ENCODE assay signal across 8 mouse cellular contexts in genomic region chr3:87616354-87616753, GRCm38 (mm10). TPM values are rescaled to one million over a fixed set of nuclear protein-coding genes. Genes with fewer than 3 reads are reported as not detected.
DNase-seq lines count a peak whose midpoint lies in the region; ATAC-seq lines count a peak whose summit lies in the region.

No protein-coding gene starts in this region.

- peaks cover 37% of the 10 kb centered on the region for H3K4me1 ChIP-seq in kidney, embryonic 16.5 days (ENCODE audit: insufficient read depth, low read length)
- H3K4me1 ChIP-seq in forebrain, embryonic 15.5 days: peaks cover 35% of the 10 kb centered on the region
- H3K4me1 ChIP-seq in liver, embryonic 12.5 days: peaks cover 34% of the 10 kb centered on the region
- peaks cover 39% of the 10 kb centered on the region for H3K4me1 ChIP-seq in neural tube, embryonic 13.5 days (replicated peaks)

- WGBS in kidney, embryonic 16.5 days: 61% methylated on average over 4 of the region's 4 CpGs
- WGBS in forebrain, embryonic 15.5 days: 72% methylated on average over 4 of the region's 4 CpGs
- 59% methylated on average over 4 of the region's 4 CpGs for WGBS in liver, embryonic 12.5 days (ENCODE audit: insufficient replicate concordance)
- 59% methylated on average over 4 of the region's 4 CpGs for WGBS in neural tube, embryonic 13.5 days

- H3K36me3 ChIP-seq in kidney, embryonic 16.5 days (ENCODE audit: insufficient read depth, low read length): no peaks in the 10 kb centered on the region
- no peaks in the 10 kb centered on the region for H3K36me3 ChIP-seq in forebrain, embryonic 15.5 days
- H3K36me3 ChIP-seq in liver, embryonic 12.5 days: no peaks in the 10 kb centered on the region
- no peaks in the 10 kb centered on the region for H3K36me3 ChIP-seq in neural tube, embryonic 13.5 days

- H3K9ac ChIP-seq in kidney, embryonic 16.5 days (replicated peaks; ENCODE audit: low read length): peak overlapping the region; percentile 94; the same call in 1 of the 2 replicates
- H3K9ac ChIP-seq in forebrain, embryonic 15.5 days (replicated peaks): no peak overlapping the region
- no peak overlapping the region for H3K9ac ChIP-seq in liver, embryonic 12.5 days
- peak overlapping the region; percentile 88; the same call in 1 of the 2 replicates for H3K9ac ChIP-seq in neural tube, embryonic 13.5 days

- H3K27me3 ChIP-seq in kidney, embryonic 16.5 days (ENCODE audit: insufficient read depth, low read length): no peaks in the 10 kb centered on the region
- H3K27me3 ChIP-seq in forebrain, embryonic 15.5 days: no peaks in the 10 kb centered on the region
- peaks cover 26% of the 10 kb centered on the region for H3K27me3 ChIP-seq in liver, embryonic 12.5 days (replicated peaks)
- H3K27me3 ChIP-seq in neural tube, embryonic 13.5 days: no peaks in the 10 kb centered on the region

- no peak overlapping the region for H3K27ac ChIP-seq in kidney, embryonic 16.5 days (ENCODE audit: low read length)
- peak overlapping the region; percentile 92; the same call in 1 of the 2 replicates for H3K27ac ChIP-seq in forebrain, embryonic 15.5 days (replicated peaks)
- H3K27ac ChIP-seq in liver, embryonic 12.5 days: no peak overlapping the region
- H3K27ac ChIP-seq in neural tube, embryonic 13.5 days (replicated peaks): peak overlapping the region; percentile 96; the same call in 1 of the 2 replicates

- no peaks in the 10 kb centered on the region for H3K9me3 ChIP-seq in kidney, embryonic 16.5 days (ENCODE audit: low read length)
- H3K9me3 ChIP-seq in forebrain, embryonic 15.5 days: no peaks in the 10 kb centered on the region
- no peaks in the 10 kb centered on the region for H3K9me3 ChIP-seq in liver, embryonic 12.5 days (replicated peaks)
- no peaks in the 10 kb centered on the region for H3K9me3 ChIP-seq in neural tube, embryonic 13.5 days

- H3K4me2 ChIP-seq in kidney, embryonic 16.5 days (replicated peaks; ENCODE audit: low read depth, low read length): peak overlapping the region; percentile 94; the same call in 1 of the 2 replicates
- peak overlapping the region; percentile 94 for H3K4me2 ChIP-seq in forebrain, embryonic 15.5 days (replicated peaks)
- H3K4me2 ChIP-seq in liver, embryonic 12.5 days: peak overlapping the region; percentile 88; the same call in 1 of the 2 replicates
- H3K4me2 ChIP-seq in neural tube, embryonic 13.5 days: peak overlapping the region; percentile 97

- no peak for ATAC-seq in kidney, embryonic 16.5 days (ENCODE audit: low FRiP score, low TSS enrichment)
- ATAC-seq in forebrain, embryonic 15.5 days (replicated peaks): no peak
- no peak for ATAC-seq in liver, embryonic 12.5 days
- no peak for ATAC-seq in neural tube, embryonic 13.5 days (ENCODE audit: low read depth)

- 0 out of 2 replicates have a peak overlapping the region, but pooled peaks have one; percentile 84 for H3K4me3 ChIP-seq in kidney, embryonic 16.5 days (ENCODE audit: low read length)
- H3K4me3 ChIP-seq in forebrain, embryonic 15.5 days: peak overlapping the region; percentile 81
- no peak overlapping the region for H3K4me3 ChIP-seq in liver, embryonic 12.5 days
- peak overlapping the region; percentile 85 for H3K4me3 ChIP-seq in neural tube, embryonic 13.5 days

- no peak for DNase-seq in kidney, postnatal 25 days
- no peak for DNase-seq in layer of hippocampus, adult 11-12 months (ENCODE audit: low spot score)
- DNase-seq in urinary bladder, postnatal 25 days (ENCODE audit: low spot score): no peak
- DNase-seq in urinary bladder, postnatal 4 days (ENCODE audit: low spot score in 2 of 2): no peak

RNA-seq across cellular contexts. Expression of gene Arhgef11, which starts 1.0 kb away (rescaled TPM):
- 17.3 and 18.1 TPM in 2 replicates for polyA plus RNA-seq in kidney, embryonic 16.5 days (2015; fragmentation: Nextera tagmentation; extraction: Ambion mirVana)
- 22.7 and 23.6 TPM in 2 replicates for polyA plus RNA-seq in forebrain, embryonic 15.5 days (2015; fragmentation: Nextera tagmentation; extraction: Ambion mirVana)
- 4.2 and 4.9 TPM in 2 replicates for polyA plus RNA-seq in liver, embryonic 12.5 days (2016; fragmentation: Nextera tagmentation; extraction: Ambion mirVana)
- polyA plus RNA-seq in neural tube, embryonic 13.5 days (2015; fragmentation: Nextera tagmentation; extraction: Ambion mirVana): 21.3 and 22.0 TPM in 2 replicates

Comparison
In these comparisons a context has a peak if more than half of its experiments do, and no peak if none do; other contexts are left out.
1. H3K27ac ChIP-seq: peak in forebrain, embryonic 15.5 days (single experiment) and neural tube, embryonic 13.5 days (single experiment); none in kidney, embryonic 16.5 days (single experiment) and liver, embryonic 12.5 days (single experiment).
2. H3K9ac ChIP-seq: peak in kidney, embryonic 16.5 days (single experiment) and neural tube, embryonic 13.5 days (single experiment); none in forebrain, embryonic 15.5 days (single experiment) and liver, embryonic 12.5 days (single experiment).
3. Peak in every context shown above with its lines, with median percentiles within 50 percentile points of each other: H3K4me2 ChIP-seq.